Mouse (Mus musculus): Measurements from ENCODE around the gene Ran.

DNA sequence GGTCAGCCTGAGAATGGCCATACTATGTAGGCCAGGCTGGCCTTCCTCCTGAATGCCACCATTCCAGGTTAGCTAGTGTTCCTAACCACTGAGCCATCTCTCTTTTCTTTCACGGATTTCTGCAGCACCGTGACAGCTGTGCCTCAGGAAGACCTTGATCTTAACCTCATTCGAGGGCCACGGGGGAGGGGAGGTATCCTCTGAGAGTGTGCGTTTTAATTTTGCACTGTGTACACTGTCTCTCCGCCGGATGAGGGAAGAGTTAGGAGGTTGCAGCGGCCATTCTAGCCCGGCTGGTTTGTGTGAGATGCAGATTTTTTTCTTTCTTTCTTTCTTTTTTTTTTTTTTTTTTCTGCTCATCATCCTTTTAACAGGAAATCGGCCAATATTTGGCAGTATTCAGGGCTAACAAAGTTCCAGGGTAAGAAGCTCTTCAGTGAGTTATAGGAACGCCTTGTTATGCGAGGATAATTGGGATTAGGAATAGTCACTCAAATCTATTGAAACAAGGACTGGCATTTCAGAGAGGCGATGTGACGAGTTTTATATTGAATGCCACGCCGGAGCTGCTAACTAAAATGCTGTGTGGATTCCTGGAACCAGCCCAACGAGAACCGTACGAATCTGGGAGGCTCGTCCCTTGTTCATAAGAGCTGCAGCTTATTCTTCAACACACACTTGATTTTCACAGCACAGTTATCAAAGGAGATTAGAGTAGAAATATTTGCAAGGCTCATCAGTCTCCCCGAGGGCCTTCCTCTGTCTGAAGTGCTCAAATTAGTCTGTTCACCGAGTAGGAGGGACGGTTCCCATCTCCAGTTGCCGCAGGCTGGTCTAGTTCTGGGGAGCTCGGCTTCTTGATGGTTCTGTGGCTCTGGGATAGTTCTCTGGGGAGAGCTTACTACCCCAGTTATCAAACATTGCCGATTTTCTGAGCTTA lies 26.0 kb downstream of the Ran start:
- TF ChIP-seq POLR2A (IDR thresholded peaks at IDR 0.05; ENCODE audit: extremely low read depth, insufficient read depth, low read length): no peak
- no peak for TF ChIP-seq CTCF (IDR thresholded peaks at IDR 0.05; ENCODE audit: extremely low read depth, insufficient read depth, low read length)
